Mouse (Mus musculus): ENCODE measurements at regions not wholly inside any gene's neighbourhood (a gene's known extent, or its start where the extent isn't known, plus 50 kb on each side); places are given as distances from the start of the nearest gene placed in this dataset.

DNA sequence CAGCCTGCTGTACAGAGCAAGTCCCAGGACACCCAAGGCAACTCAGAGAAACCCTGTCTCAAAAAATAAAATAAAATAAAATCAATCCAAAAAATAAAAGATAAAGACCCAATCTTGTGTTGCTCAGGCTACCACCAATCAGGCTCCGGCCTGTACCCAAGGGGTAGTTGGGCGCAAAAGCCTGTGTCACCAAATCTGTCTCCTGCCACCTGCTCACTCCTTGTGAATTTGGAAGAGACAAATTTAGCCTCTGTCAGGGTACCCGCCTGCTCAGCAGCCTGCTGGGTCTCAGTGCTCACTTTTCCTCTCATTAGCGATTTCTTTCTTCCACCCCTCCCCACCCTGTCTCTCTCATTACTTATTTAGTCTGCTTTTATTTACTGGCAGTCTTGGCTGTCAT lies 54.6 kb downstream of the Sox4 start:
- TF ChIP-seq GATA1 (IDR thresholded peaks at IDR 0.05; ENCODE audit: low read length): no peak
- TF ChIP-seq TAL1 (IDR thresholded peaks at IDR 0.05; ENCODE audit: low read length): no peak
- Histone ChIP-seq H3K4me1 (ENCODE audit: control insufficient read depth) (no peaks in the 10 kb centered on the region), H3K27me3 (ENCODE audit: control insufficient read depth) (no peaks in the 10 kb centered on the region), H3K9me3 (ENCODE audit: control insufficient read depth, low read length) (peaks cover 8% of the 10 kb centered on the region), H3K4me3 (replicated peaks) (no peak overlapping the region), H3K36me3 (ENCODE audit: control insufficient read depth) (no peaks in the 10 kb centered on the region)

DNA sequence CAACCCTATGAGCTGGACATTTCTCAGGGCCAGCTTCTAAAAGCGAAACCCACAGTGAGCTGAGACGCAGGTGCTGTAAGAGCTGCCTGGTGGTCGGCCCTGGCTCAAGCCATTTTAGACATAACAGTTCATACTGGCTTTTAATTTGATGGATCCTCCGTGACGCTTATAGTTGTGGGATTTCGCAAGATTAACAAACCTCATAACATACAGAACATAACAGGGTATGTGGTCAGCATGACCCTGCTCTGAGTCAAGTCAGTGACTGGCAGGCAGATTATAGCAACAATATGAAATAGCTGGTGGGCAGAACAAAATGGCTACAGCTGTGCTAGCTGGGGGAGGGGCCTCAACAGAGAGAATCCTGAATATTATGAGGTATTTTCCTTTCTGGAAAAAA lies 60.6 kb downstream of the Sox4 start:
- no peak overlapping the region for H3K4me3 ChIP-seq (replicated peaks)
- H3K4me1 ChIP-seq (ENCODE audit: control insufficient read depth): no peaks in the 10 kb centered on the region
- H3K9me3 ChIP-seq (ENCODE audit: control insufficient read depth, low read length): peaks cover 8% of the 10 kb centered on the region
- no peak for TF ChIP-seq GATA1 (IDR thresholded peaks at IDR 0.05; ENCODE audit: low read length)
- TF ChIP-seq TAL1 (IDR thresholded peaks at IDR 0.05; ENCODE audit: low read length): no peak
- H3K36me3 ChIP-seq (ENCODE audit: control insufficient read depth): no peaks in the 10 kb centered on the region
- H3K27me3 ChIP-seq (ENCODE audit: control insufficient read depth): peaks cover 8% of the 10 kb centered on the region

DNA sequence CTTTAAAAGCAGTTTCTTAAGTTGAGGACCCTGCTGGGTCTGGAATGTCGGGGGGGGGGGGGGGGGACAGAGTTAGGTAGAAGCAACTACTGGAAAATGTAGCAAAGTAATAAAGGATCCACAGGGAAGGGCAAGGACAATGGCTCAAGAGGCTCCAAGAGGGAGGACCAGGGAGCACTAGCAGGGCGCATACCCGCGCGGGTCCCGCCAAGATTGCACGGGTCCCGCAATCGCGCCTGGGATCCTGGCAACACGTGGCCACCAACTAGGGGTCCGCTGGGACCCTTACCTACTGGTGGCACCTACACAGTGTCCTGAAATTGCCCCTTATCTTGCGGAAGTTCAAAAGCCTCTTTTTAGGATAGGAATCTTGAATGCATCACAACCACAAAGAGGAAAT lies 66.4 kb downstream of the Sox4 start:
- H3K27me3 ChIP-seq (ENCODE audit: control insufficient read depth): peaks cover 65% of the 10 kb centered on the region
- no peaks in the 10 kb centered on the region for H3K36me3 ChIP-seq (ENCODE audit: control insufficient read depth)

DNA sequence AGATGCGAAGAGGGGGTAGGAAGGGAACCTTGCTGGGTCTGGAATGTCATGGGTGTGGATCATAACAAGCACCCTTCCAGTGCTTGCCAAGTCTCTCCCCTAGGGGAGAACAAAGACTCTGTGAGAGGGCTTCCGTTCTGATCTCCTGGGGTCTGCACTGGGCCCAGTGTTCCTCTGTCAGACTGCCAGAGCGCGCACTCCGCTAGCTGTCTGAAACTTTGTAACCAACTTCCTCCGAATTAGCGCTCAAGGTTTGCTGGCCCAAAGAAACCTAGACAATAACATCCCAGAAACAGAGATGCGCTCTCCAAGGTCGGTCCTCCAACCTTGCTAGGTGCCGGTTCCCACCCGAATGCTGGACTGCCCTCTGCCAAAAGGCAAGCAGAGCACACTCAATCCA lies 66.8 kb downstream of the Sox4 start:
- H3K36me3 ChIP-seq (ENCODE audit: control insufficient read depth): no peaks in the 10 kb centered on the region
- no peak overlapping the region for H3K4me3 ChIP-seq (replicated peaks)
- no peaks in the 10 kb centered on the region for H3K4me1 ChIP-seq (ENCODE audit: control insufficient read depth)
- peaks cover 69% of the 10 kb centered on the region for H3K27me3 ChIP-seq (ENCODE audit: control insufficient read depth)
- no peak for TF ChIP-seq GATA1 (IDR thresholded peaks at IDR 0.05; ENCODE audit: low read length)
- H3K9me3 ChIP-seq (ENCODE audit: control insufficient read depth, low read length): no peaks in the 10 kb centered on the region

More for the DNA sequence above, 66.4 kb downstream of the Sox4 start:
- no peaks in the 10 kb centered on the region for H3K9me3 ChIP-seq (ENCODE audit: control insufficient read depth, low read length)
- TF ChIP-seq TAL1 (IDR thresholded peaks at IDR 0.05; ENCODE audit: low read length) (no peak), GATA1 (IDR thresholded peaks at IDR 0.05; ENCODE audit: low read length) (no peak)
- no peak overlapping the region for H3K4me3 ChIP-seq (replicated peaks)
- H3K4me1 ChIP-seq (ENCODE audit: control insufficient read depth): no peaks in the 10 kb centered on the region

DNA sequence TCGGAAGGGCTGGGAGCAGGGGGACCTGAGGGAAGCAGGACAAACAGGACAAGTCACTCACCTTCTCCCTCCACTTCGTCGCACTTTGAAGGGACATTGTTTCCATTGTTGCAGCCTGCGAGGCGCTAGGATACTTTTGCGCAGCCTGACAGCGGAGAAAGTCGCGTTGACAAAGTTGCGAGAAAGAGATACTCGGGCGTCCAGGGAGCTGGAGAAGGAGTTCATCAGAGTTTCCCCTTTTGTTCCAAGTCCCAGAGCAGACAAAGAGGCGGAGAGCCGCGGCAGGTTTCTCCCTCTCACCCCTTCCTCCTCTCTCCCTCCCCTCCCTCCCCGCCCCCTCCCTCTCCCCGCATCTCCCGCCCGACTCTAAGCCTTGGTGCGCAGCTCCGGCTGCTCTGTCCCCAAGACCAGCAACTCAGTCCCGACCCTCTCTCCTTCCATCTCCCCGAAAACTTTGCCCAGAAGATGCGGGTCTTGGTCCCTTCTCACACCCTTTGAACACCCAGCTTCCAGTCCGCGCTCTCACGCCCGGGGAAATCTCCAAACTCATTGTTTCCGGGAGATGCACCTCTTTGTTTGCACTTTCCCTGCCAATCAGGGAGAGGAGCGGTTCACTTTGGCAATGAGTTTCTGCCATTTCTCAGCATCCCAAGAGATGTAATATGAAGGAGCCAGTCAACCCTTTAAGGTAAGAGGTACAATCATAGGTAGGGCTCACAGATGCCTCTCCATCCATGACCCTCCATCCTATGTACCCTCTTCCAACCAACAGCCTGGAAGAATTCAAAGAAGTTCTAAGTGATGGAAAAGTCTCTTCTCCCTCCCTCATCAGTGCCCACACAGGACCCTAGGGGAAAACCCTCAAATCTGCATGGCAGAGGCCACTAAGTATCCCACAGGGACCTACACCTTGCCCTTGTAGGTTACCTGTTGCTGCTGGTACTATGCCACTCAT lies 68.2 kb downstream of the Sox4 start:
- Histone ChIP-seq H3K36me3 (ENCODE audit: control insufficient read depth) (no peaks in the 10 kb centered on the region), H3K4me1 (ENCODE audit: control insufficient read depth) (no peaks in the 10 kb centered on the region), H3K9me3 (ENCODE audit: control insufficient read depth, low read length) (no peaks in the 10 kb centered on the region), H3K27me3 (ENCODE audit: control insufficient read depth) (peaks cover 69% of the 10 kb centered on the region), H3K4me3 (replicated peaks) (no peak overlapping the region)
- no peak for TF ChIP-seq GATA1 (IDR thresholded peaks at IDR 0.05; ENCODE audit: low read length)
- TF ChIP-seq TAL1 (IDR thresholded peaks at IDR 0.05; ENCODE audit: low read length): no peak

DNA sequence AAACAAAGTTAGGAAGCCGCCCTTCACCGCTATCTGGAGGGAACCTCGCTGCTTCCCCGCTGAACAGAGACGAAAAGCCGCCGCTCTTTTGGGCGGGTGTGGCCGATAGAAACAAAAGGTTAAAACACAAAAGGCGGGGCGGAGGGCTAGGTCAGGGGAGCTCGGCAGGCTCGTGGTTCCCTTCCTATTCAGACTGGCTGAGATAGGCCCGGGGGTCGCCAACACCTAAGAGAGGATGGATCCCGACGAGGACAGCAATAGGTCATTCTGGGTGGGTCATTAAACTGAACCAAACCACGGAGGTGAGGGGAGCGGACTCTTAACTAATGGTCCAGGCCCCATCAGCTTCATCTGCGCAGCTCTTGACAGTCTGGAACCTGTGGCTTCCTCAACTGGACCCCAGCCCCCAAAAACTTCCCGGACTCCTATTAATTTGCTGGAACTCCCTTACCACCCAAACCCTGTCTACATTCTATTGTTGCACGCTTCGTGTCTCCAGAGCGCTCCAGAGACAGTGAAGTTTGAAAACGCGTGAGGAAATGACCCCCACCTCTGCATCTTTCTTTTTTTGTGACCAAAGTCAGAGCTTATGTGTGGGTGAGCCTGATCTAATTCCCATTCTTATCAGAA lies 69.2 kb downstream of the Sox4 start:
- Histone ChIP-seq H3K36me3 (ENCODE audit: control insufficient read depth) (no peaks in the 10 kb centered on the region), H3K9me3 (ENCODE audit: control insufficient read depth, low read length) (no peaks in the 10 kb centered on the region), H3K4me3 (replicated peaks) (no peak overlapping the region), H3K27me3 (ENCODE audit: control insufficient read depth) (peaks cover 69% of the 10 kb centered on the region), H3K4me1 (ENCODE audit: control insufficient read depth) (no peaks in the 10 kb centered on the region)
- no peak for TF ChIP-seq GATA1 (IDR thresholded peaks at IDR 0.05; ENCODE audit: low read length)
- TF ChIP-seq TAL1 (IDR thresholded peaks at IDR 0.05; ENCODE audit: low read length): no peak

DNA sequence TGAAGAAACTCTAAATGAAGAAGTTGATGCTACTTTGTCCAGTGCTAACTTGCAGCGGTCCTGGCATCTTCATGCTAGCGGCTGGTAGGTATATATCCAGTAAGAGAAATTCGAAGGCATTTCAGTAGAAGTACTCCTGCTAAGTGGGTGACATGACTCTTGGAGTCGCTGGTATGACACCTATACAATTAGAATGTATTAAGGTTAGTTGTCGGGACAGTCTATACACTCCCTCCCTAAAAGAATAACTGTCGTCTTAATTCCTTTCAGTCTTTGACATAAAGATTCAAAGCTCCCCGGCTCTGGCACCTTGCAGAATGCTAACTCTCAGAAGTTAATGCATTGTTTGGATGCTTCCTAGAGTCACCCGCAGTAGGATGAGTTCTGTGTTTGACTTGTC lies 70.1 kb downstream of the Sox4 start:
- Histone ChIP-seq H3K4me3 (replicated peaks) (no peak overlapping the region), H3K4me1 (ENCODE audit: control insufficient read depth) (no peaks in the 10 kb centered on the region), H3K9me3 (ENCODE audit: control insufficient read depth, low read length) (no peaks in the 10 kb centered on the region), H3K27me3 (ENCODE audit: control insufficient read depth) (peaks cover 66% of the 10 kb centered on the region), H3K36me3 (ENCODE audit: control insufficient read depth) (no peaks in the 10 kb centered on the region)
- TF ChIP-seq GATA1 (IDR thresholded peaks at IDR 0.05; ENCODE audit: low read length) (no peak), TAL1 (IDR thresholded peaks at IDR 0.05; ENCODE audit: low read length) (no peak)

DNA sequence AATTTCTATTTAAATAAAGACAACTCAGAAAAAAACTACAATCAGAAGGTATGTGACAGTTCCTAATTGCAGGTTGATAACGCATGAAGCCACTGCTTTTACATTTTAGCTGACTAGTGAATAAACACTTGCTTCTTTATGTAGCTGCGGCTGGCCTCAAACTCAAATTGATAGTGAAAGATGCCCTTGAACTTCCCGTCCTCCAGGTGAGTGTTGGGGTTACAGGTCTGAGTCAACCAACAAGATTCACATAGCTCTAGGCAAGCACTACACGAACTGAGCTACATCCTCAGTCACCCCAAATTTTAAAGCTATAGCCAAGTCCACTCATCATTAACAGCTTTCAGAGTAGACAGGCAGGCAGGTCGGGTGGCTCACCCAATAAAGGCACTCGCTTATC lies 72.6 kb downstream of the Sox4 start:
- Histone ChIP-seq H3K9me3 (ENCODE audit: control insufficient read depth, low read length) (no peaks in the 10 kb centered on the region), H3K27me3 (ENCODE audit: control insufficient read depth) (peaks cover 42% of the 10 kb centered on the region), H3K4me1 (ENCODE audit: control insufficient read depth) (no peaks in the 10 kb centered on the region), H3K4me3 (replicated peaks) (no peak overlapping the region), H3K36me3 (ENCODE audit: control insufficient read depth) (no peaks in the 10 kb centered on the region)
- no peak for TF ChIP-seq GATA1 (IDR thresholded peaks at IDR 0.05; ENCODE audit: low read length)
- no peak for TF ChIP-seq TAL1 (IDR thresholded peaks at IDR 0.05; ENCODE audit: low read length)

DNA sequence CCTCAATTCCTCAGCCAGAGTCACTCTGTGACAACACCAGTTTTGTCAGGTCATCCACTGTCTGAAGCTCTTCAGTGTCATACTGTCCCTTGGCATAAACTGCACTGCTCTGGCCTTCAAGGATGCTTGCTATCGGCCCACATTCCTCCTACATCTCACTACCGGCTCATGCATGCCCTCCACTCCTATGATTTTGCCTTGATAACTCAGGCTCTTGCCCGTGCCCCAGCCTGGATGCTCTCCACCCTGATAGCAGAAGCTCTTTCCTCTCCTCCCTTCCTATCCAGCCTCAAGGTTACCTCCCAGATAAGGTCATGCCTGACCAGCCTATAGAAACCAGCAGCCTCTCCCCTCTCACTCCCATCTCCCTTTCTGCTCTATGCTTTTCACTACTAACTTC lies 74.8 kb downstream of the Sox4 start:
- Histone ChIP-seq H3K27me3 (ENCODE audit: control insufficient read depth) (peaks cover 20% of the 10 kb centered on the region), H3K9me3 (ENCODE audit: control insufficient read depth, low read length) (no peaks in the 10 kb centered on the region), H3K36me3 (ENCODE audit: control insufficient read depth) (no peaks in the 10 kb centered on the region), H3K4me1 (ENCODE audit: control insufficient read depth) (no peaks in the 10 kb centered on the region), H3K4me3 (replicated peaks) (no peak overlapping the region)
- no peak for TF ChIP-seq GATA1 (IDR thresholded peaks at IDR 0.05; ENCODE audit: low read length)
- TF ChIP-seq TAL1 (IDR thresholded peaks at IDR 0.05; ENCODE audit: low read length): no peak

All from erythroblast, embryonic 14.5 days (primary cell).